In the genomic region with DNA sequence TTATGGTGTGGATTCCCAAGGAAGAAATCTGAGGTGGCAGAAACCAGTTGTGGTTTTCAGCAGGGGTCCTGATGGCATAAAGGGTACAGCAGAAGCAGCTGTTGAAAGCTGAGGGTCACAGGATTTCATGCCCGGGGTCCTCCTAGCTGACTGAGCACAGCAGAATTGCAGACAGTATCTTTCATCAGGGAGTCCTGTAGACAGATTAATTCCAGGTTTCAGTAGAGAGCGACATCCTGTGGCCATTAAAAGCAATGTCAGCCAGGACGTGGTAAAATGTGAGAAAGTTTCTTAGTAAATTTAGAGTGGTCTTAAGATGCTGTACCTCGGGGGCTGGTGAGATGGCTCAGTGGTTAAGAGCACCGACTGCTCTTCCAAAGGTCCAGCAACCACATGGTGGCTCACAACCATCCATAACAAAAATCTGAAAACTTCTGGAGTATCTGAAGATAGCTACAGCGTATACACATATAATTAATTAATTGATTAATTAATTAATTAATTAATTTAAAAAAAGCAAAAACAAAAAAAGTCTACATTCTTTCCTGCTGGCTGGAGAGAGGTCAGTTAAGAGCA, we compare ENCODE assay signal across 9 mouse cellular contexts. TPM values are rescaled to one million over a fixed set of nuclear protein-coding genes. Genes with fewer than 3 reads are reported as not detected.
A peak's percentile ranks its signal among the peaks of the same experiment; 100 is the strongest.
DNase-seq lines count a peak whose midpoint lies in the region; ATAC-seq and TF ChIP-seq lines count a peak whose summit lies in the region.
"Had no signal": no experiment of that assay in that cellular context is flagged by ENCODE, and none has a peak within 500 bp of the region (broad histone marks: within the 10 kb centered on the region; RNA-seq: fewer than 3 reads in every experiment).

No protein-coding gene starts in this region.

- WGBS in embryonic facial prominence, embryonic 15.5 days, result 22% methylated on average over 6 of the region's 6 CpGs
- 24% methylated on average over 6 of the region's 6 CpGs for WGBS in intestine, postnatal 0 days

- H3K27me3 ChIP-seq in embryonic facial prominence, embryonic 15.5 days, result no peaks in the 10 kb centered on the region
- no peaks in the 10 kb centered on the region for H3K27me3 ChIP-seq in intestine, postnatal 0 days (replicated peaks; ENCODE audit: control insufficient read depth, insufficient read depth, low read length)
- peaks cover 5% of the 10 kb centered on the region for H3K27me3 ChIP-seq in megakaryocyte, embryonic 14.5 days (replicated peaks)

- peak; percentile 49 for DNase-seq in layer of hippocampus, adult 11-12 months (ENCODE audit: low spot score)
- DNase-seq in layer of hippocampus, postnatal 25 days (ENCODE audit: extremely low spot score in 1 of 2, low spot score in 1 of 2), result no peak
- DNase-seq in Muller cell, postnatal 12 days (ENCODE audit: inconsistent ontology term), result peak; percentile 54
- no peak for DNase-seq in spleen, postnatal 14 days (ENCODE audit: low spot score in 2 of 2)
- no peak for DNase-seq in urinary bladder, adult 2 months (ENCODE audit: low spot score)

- TF ChIP-seq CTCF in intestine, postnatal 0 days (IDR thresholded peaks at IDR 0.05; ENCODE audit: low read depth), result peak; percentile 90

- no peaks in the 10 kb centered on the region for H3K9me3 ChIP-seq in embryonic facial prominence, embryonic 15.5 days (replicated peaks)
- H3K9me3 ChIP-seq in intestine, postnatal 0 days (ENCODE audit: control insufficient read depth), result no peaks in the 10 kb centered on the region
- H3K9me3 ChIP-seq in megakaryocyte, embryonic 14.5 days, result no peaks in the 10 kb centered on the region

- H3K36me3 ChIP-seq in embryonic facial prominence, embryonic 15.5 days, result no peaks in the 10 kb centered on the region
- H3K36me3 ChIP-seq in intestine, postnatal 0 days (ENCODE audit: control insufficient read depth, insufficient read depth), result no peaks in the 10 kb centered on the region
- no peaks in the 10 kb centered on the region for H3K36me3 ChIP-seq in megakaryocyte, embryonic 14.5 days (replicated peaks; ENCODE audit: low read length)

- peak; percentile 24; the same call in 1 of the 2 replicates for ATAC-seq in embryonic facial prominence, embryonic 15.5 days (ENCODE audit: insufficient number of reproducible peaks, low FRiP score, low TSS enrichment, low read depth)
- peak; percentile 53; the same call in 1 of the 2 replicates for ATAC-seq in intestine, postnatal 0 days

- H3K27ac ChIP-seq in embryonic facial prominence, embryonic 15.5 days (replicated peaks), result no peak overlapping the region
- no peak overlapping the region for H3K27ac ChIP-seq in intestine, postnatal 0 days (ENCODE audit: low read depth, low read length)
- H3K27ac ChIP-seq: macrophage had no signal

- no peak overlapping the region for H3K4me3 ChIP-seq in embryonic facial prominence, embryonic 15.5 days (replicated peaks)
- H3K4me3 ChIP-seq in intestine, postnatal 0 days (ENCODE audit: low read depth, low read length), result no peak overlapping the region
- H3K4me3 ChIP-seq in megakaryocyte, embryonic 14.5 days (replicated peaks), result peak overlapping the region; percentile 10

- no peaks in the 10 kb centered on the region for H3K4me1 ChIP-seq in embryonic facial prominence, embryonic 15.5 days
- H3K4me1 ChIP-seq in intestine, postnatal 0 days (replicated peaks; ENCODE audit: control insufficient read depth, insufficient read depth, low read length), result no peaks in the 10 kb centered on the region
- H3K4me1 ChIP-seq in megakaryocyte, embryonic 14.5 days, result peaks cover 21% of the 10 kb centered on the region

- no peak overlapping the region for H3K4me2 ChIP-seq in embryonic facial prominence, embryonic 15.5 days (replicated peaks)
- H3K4me2 ChIP-seq in intestine, postnatal 0 days (replicated peaks; ENCODE audit: low read depth), result no peak overlapping the region

- no peak overlapping the region for H3K9ac ChIP-seq in embryonic facial prominence, embryonic 15.5 days
- no peak overlapping the region for H3K9ac ChIP-seq in intestine, postnatal 0 days (ENCODE audit: low read depth, low read length)

RNA-seq across cellular contexts. Expression of a gene that starts 14.0 kb away (rescaled TPM):
- total RNA-seq in layer of hippocampus, postnatal 25 days (2021), result under 1 TPM; 0.15 to 0.28 TPM
- polyA plus RNA-seq in embryonic facial prominence, embryonic 15.5 days (2015; fragmentation: Nextera tagmentation; extraction: Ambion mirVana), result 0.53 and 0.95 TPM in 2 replicates
- 11.1 and 12.2 TPM in 2 replicates for polyA plus RNA-seq in intestine, postnatal 0 days (2015; fragmentation: Nextera tagmentation; extraction: Ambion mirVana)
- polyA plus RNA-seq in megakaryocyte, embryonic 14.5 days (2012; ENCODE audit: insufficient read depth, low replicate concordance), result 18.9 and 31.7 TPM in 2 replicates
- polyA plus RNA-seq in urinary bladder, adult 2 months (2012; rRNA removed), result 0.45 and 0.46 TPM in 2 replicates
- polyA plus RNA-seq: macrophage had no signal

RNA-seq across cellular contexts. Expression of a gene that starts 42.8 kb away (rescaled TPM):
- total RNA-seq in layer of hippocampus, postnatal 25 days (2021), result 10 to 100 TPM; 45.6 to 49.2 TPM
- polyA plus RNA-seq in embryonic facial prominence, embryonic 15.5 days (2015; fragmentation: Nextera tagmentation; extraction: Ambion mirVana), result 63.6 and 64.3 TPM in 2 replicates
- polyA plus RNA-seq in intestine, postnatal 0 days (2015; fragmentation: Nextera tagmentation; extraction: Ambion mirVana), result 34.2 and 36.2 TPM in 2 replicates
- 13.4 and 25.9 TPM in 2 replicates for polyA plus RNA-seq in megakaryocyte, embryonic 14.5 days (2012; ENCODE audit: insufficient read depth, low replicate concordance)
- polyA plus RNA-seq in urinary bladder, adult 2 months (2012; rRNA removed), result 32.1 and 32.9 TPM in 2 replicates

Comparison
In these comparisons a context has a peak if more than half of its experiments do, and no peak if none do; other contexts are left out.
1. DNase-seq: peak in layer of hippocampus, adult 11-12 months (single experiment) and Muller cell, postnatal 12 days (single experiment); none in layer of hippocampus, postnatal 25 days (0 of 2), spleen, postnatal 14 days (0 of 2) and urinary bladder, adult 2 months (single experiment).